Mouse (Mus musculus) adrenal gland, adult 2 months (tissue): Measurements from ENCODE around the gene Rbpms2. TPM values are rescaled to one million over a fixed set of nuclear protein-coding genes. Genes with fewer than 3 reads are reported as not detected.

ENCODE experiments used
- DNase-seq: peaks from one replicate; pipeline ENCODE4 v3.0.0; 2021
- polyA plus RNA-seq: library from polyadenylated mRNA; depleted of rRNA; stranded (reverse); fragments of >200 nt; gene quantifications from 2 replicates; pipeline ENCODE4 v1.2.3, GENCODE M21; 2012; rRNA removed
- total RNA-seq, 2 experiments: library from RNA; stranded (reverse); gene quantifications; 2 replicates each; pipeline ENCODE4 v1.2.3; 2021

Gene Rbpms2
- total and polyA plus RNA-seq, 3 experiments = 63.1 to 125 (median 85.0) TPM

DNA sequence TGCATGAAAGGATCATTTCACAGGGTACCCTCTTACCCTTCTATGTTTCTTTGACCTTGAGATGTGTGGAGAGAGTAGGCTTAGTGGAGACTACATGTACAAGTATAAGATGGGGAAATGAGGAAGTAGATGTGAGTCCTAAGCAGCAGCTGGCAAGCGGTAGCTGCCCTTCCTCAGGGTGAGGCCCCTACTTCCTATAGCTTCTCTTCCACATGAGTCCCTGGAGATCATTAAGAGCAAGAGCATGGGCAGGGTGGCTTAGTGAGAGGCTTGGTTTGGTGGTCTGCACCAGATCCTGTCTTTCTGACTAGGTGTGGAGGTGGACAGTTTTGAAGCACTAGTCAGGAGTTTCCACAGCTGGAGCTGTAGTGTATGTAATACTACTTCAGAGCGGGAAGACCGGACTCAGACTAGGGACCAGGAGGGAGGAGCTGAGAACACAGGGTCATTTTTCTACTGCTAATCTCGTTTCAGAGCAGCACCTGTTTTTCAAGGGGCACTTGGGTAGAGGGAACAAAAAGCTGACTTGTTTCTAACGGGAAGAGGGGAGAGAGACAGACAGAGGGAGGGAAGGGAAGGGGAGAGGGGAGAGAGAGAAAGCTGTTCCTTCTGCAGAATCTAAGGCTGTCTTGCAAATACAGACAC is 63.6 kb downstream of the Rbpms2 start:
- no peak for DNase-seq

- DNase-seq = peak; percentile 58
Observed at GRCm38 (mm10) chr9:65695646-65696045, 66.2 kb downstream of the Rbpms2 start.

GRCm38 (mm10) chr9:65696337-65696736 is 66.9 kb downstream of the Rbpms2 start:
- DNase-seq = peak; percentile 62

GRCm38 (mm10) chr9:65697356-65697755 is 67.9 kb downstream of the Rbpms2 start:
- no peak for DNase-seq

- DNase-seq = no peak
Observed at GRCm38 (mm10) chr9:65697992-65698391, 68.5 kb downstream of the Rbpms2 start.

- no peak for DNase-seq
Observed at GRCm38 (mm10) chr9:65700504-65700903, 71.1 kb downstream of the Rbpms2 start.

- DNase-seq = peak; percentile 48
Observed at GRCm38 (mm10) chr9:65702286-65702685, 72.8 kb downstream of the Rbpms2 start.

- DNase-seq = no peak
Observed at GRCm38 (mm10) chr9:65703241-65703640, 73.8 kb downstream of the Rbpms2 start.

DNA sequence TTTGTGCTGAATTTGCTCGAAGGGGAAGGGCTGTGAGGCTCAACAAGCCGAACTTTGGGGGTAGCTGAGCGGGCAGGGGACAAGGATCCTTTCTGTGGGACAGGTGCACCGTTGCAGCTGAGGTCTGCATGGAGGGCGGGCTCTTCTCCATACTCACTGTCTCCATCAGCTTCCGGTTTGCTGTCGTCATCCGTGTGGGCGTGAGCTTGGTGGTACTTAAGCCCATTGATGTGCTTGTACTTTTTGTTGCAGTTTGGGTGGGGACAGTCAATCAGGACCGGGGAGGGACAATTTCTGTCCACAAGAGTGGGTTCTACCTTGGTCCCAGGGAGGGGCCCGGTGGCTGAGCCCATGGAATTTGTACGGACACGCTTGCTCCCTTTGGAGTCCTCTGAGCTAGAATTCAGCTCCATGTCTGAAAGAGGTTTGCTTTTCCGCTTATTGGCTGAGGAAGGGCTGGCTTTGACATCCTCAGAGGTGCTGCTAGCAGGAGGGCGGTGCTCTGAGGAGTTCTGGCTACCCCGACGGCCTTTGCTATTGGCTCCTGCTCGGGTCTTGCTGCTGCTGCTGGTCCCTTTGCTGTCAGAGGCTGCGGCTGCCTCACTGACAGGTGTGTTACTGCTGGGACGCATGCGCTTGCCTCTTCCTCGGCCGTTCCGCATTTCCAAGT is 74.6 kb downstream of the Rbpms2 start:
- DNase-seq = no peak

Other genes with a start within 250 kb of the Rbpms2 start
- under 1 TPM in 1 of 2 experiments, not detected in 1; 0.97 TPM for gene Kbtbd13, start 238.0 kb upstream of the Rbpms2 start, total RNA-seq
- 0.44 and 0.77 TPM in 2 replicates for gene Kbtbd13, start 238.0 kb upstream of the Rbpms2 start, polyA plus RNA-seq
- 10 to 100 TPM in 1 of 2 experiments, 1 to 10 TPM in 1; 7.5 to 20.4 TPM for gene Rasl12, start 231.1 kb upstream of the Rbpms2 start, total RNA-seq
- gene Rasl12, start 231.1 kb upstream of the Rbpms2 start, polyA plus RNA-seq = 19.2 and 23.2 TPM in 2 replicates
- under 1 TPM in 1 of 2 experiments, not detected in 1; 0.43 TPM for gene Slc51b, start 206.7 kb upstream of the Rbpms2 start, total RNA-seq
- not detected in 2 replicates for gene Slc51b, start 206.7 kb upstream of the Rbpms2 start, polyA plus RNA-seq
- gene Mtfmt, start 193.9 kb upstream of the Rbpms2 start, total RNA-seq = 10 to 100 TPM; 11.0 to 16.6 TPM
- 6.5 and 7.0 TPM in 2 replicates for gene Mtfmt, start 193.9 kb upstream of the Rbpms2 start, polyA plus RNA-seq
- 10 to 100 TPM; 47.7 to 73.6 TPM for gene Spg21, start 168.7 kb upstream of the Rbpms2 start, total RNA-seq
- gene Spg21, start 168.7 kb upstream of the Rbpms2 start, polyA plus RNA-seq = 16.2 and 22.4 TPM in 2 replicates
- 1 to 10 TPM in 1 of 2 experiments, under 1 TPM in 1; 0.32 to 3.3 TPM for gene Ankdd1a, start 109.5 kb upstream of the Rbpms2 start, total RNA-seq
- gene Ankdd1a, start 109.5 kb upstream of the Rbpms2 start, polyA plus RNA-seq = 0.45 and 0.98 TPM in 2 replicates
- gene Plekho2, start 49.6 kb upstream of the Rbpms2 start, total RNA-seq = 10 to 100 TPM; 49.9 to 61.0 TPM
- 48.8 and 61.6 TPM in 2 replicates for gene Plekho2, start 49.6 kb upstream of the Rbpms2 start, polyA plus RNA-seq
- gene Pif1, start 42.5 kb upstream of the Rbpms2 start, total RNA-seq = under 1 TPM; 0.29 to 0.45 TPM
- 0.42 and 0.46 TPM in 2 replicates for gene Pif1, start 42.5 kb upstream of the Rbpms2 start, polyA plus RNA-seq
- 100 to 1,000 TPM; 101 to 156 TPM for gene Oaz2, start 38.4 kb downstream of the Rbpms2 start, total RNA-seq
- 172 and 201 TPM in 2 replicates for gene Oaz2, start 38.4 kb downstream of the Rbpms2 start, polyA plus RNA-seq
- 10 to 100 TPM; 23.9 to 33.2 TPM for gene Zfp609, start 197.9 kb downstream of the Rbpms2 start, total RNA-seq
- gene Zfp609, start 197.9 kb downstream of the Rbpms2 start, polyA plus RNA-seq = 6.2 and 9.3 TPM in 2 replicates